Mouse (Mus musculus) myocyte (in vitro differentiated cells): ENCODE measurements around the gene Serinc5.

Experiments
- CEBPB ChIP-seq: IDR thresholded peaks from 2 replicates; pipeline ENCODE4 v1.6.1; 2011; ENCODE audit warnings: mild to moderate bottlenecking, moderate library complexity; ENCODE audit not compliant: poor library complexity, insufficient read depth, severe bottlenecking
- MAX ChIP-seq: IDR thresholded peaks from one replicate; pipeline ENCODE4 v1.6.1; 2011; ENCODE audit warnings: low read depth, mild to moderate bottlenecking, control low read depth
- MYOD1 ChIP-seq, 3 experiments: IDR thresholded peaks; one replicate each; pipeline ENCODE4 v1.6.1; 2011; ENCODE audit warnings: control low read depth in 2 of 3, low read depth in 2 of 3, mild to moderate bottlenecking in 2 of 3, moderate library complexity in 1 of 3; ENCODE audit not compliant: insufficient read length in 2 of 3, control insufficient read depth in 1 of 3
- MYOG ChIP-seq, 3 experiments: IDR thresholded peaks; one replicate each; pipeline ENCODE4 v1.6.1; 2011; ENCODE audit warnings: control low read depth in 2 of 3, low read depth in 2 of 3, mild to moderate bottlenecking in 2 of 3; ENCODE audit not compliant: insufficient read length in 2 of 3, control insufficient read depth in 1 of 3, insufficient read depth in 1 of 3
- POLR2A ChIP-seq: IDR thresholded peaks from one replicate; pipeline ENCODE4 v1.6.1; 2011; ENCODE audit warnings: low read depth, mild to moderate bottlenecking, control low read depth, moderate library complexity; ENCODE audit not compliant: insufficient read length
- POLR2AphosphoS2 ChIP-seq: IDR thresholded peaks from one replicate; pipeline ENCODE4 v1.6.1; 2011; ENCODE audit warnings: low read depth, control low read depth; ENCODE audit not compliant: insufficient read length
- REST ChIP-seq: IDR thresholded peaks from one replicate; pipeline ENCODE4 v1.6.1; 2011; ENCODE audit warnings: mild to moderate bottlenecking, control low read depth, moderate library complexity; ENCODE audit not compliant: insufficient read depth, insufficient read length
- SRF ChIP-seq: IDR thresholded peaks from one replicate; pipeline ENCODE4 v1.6.1; 2011; ENCODE audit warnings: low read depth; ENCODE audit not compliant: control insufficient read depth, insufficient read length
- TCF12 ChIP-seq: IDR thresholded peaks from one replicate; pipeline ENCODE4 v1.6.1; 2011; ENCODE audit warnings: mild to moderate bottlenecking, control low read depth; ENCODE audit not compliant: poor library complexity, insufficient read depth, severe bottlenecking
- USF1 ChIP-seq: IDR thresholded peaks from one replicate; pipeline ENCODE4 v1.6.1; 2011; ENCODE audit warnings: low read depth, mild to moderate bottlenecking, control low read depth, moderate library complexity

- TF ChIP-seq MAX (no peak), POLR2A (no peak), MYOD1 (IDR thresholded peaks at IDR 0.05; ENCODE audit: control insufficient read depth in 1 of 3, insufficient read length in 2 of 3, low read depth in 2 of 3) (no peak), MYOG (IDR thresholded peaks at IDR 0.05; ENCODE audit: control insufficient read depth in 1 of 3, insufficient read depth in 1 of 3, insufficient read length in 2 of 3, low read depth in 2 of 3) (no peak), REST (no peak), USF1 (no peak), CEBPB (no peak), POLR2AphosphoS2 (no peak), TCF12 (no peak), SRF (no peak)
Observed at GRCm38 (mm10) chr13:92679661-92680060, 68.8 kb downstream of the Serinc5 start.
